Mouse (Mus musculus): ENCODE results near the gene Lrrc8c.

- TF ChIP-seq CTCF (IDR thresholded peaks at IDR 0.05; ENCODE audit: control insufficient read depth, insufficient read depth, insufficient read length): no peak
- TF ChIP-seq MAX (IDR thresholded peaks at IDR 0.05): no peak
Observed at GRCm38 (mm10) chr5:105480561-105480960, 38.6 kb upstream of the Lrrc8c start.
